Mouse (Mus musculus) megakaryocyte, embryonic 14.5 days (primary cell): ENCODE measurements at regions not wholly inside any gene's neighbourhood (a gene's known extent, or its start where the extent isn't known, plus 50 kb on each side); places are given as distances from the start of the nearest gene placed in this dataset.

Experiments
- FLI1 ChIP-seq: IDR thresholded peaks from 2 replicates; pipeline ENCODE4 v1.6.1; 2012; ENCODE audit warnings: low read length, inconsistent platforms, mixed read lengths
- GATA1 ChIP-seq: IDR thresholded peaks from 3 replicates; pipeline ENCODE4 v1.6.1; 2012; ENCODE audit warnings: mixed read lengths, low read length, inconsistent platforms, borderline replicate concordance

DNA sequence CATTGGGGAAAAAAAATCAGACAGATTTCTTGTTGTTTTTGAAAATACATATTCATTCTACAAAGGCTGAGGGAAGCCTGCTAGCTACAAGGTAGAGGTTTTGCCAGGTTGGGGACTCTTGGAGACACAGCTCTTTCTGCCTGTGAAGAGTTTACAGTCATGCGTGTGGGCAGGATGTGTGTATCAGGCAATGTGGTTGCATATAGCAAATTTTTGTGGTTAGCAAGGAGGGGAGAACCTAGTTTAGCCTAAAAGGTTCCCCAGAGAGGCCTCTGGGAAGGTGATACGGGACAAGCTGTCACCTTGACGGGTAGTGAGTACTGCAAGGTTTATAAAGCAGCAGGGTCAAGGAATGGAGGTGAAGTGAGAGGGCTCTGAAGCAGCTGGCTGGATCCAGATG, 54.8 kb upstream of the Haao start:
- TF ChIP-seq FLI1 (no peak), GATA1 (no peak)
